In genomic region chr4:133958884-133959283, GRCm38 (mm10) we compare ENCODE assay signal across 19 mouse cellular contexts. TPM values are rescaled to one million over a fixed set of nuclear protein-coding genes. Genes with fewer than 3 reads are reported as not detected.
"Had no signal": no experiment of that assay in that cellular context is flagged by ENCODE, and none has a peak within 500 bp of the region (broad histone marks: within the 10 kb centered on the region; RNA-seq: fewer than 3 reads in every experiment).

No protein-coding gene starts in this region.

- H3K27me3 ChIP-seq: midbrain, embryonic 13.5 days; midbrain, embryonic 15.5 days; neural tube, embryonic 13.5 days; neural tube, embryonic 15.5 days had no signal

- DNase-seq: lung, adult 18-20 months; lung, embryonic 14.5 days; lung, postnatal 10 days; lung, postnatal 4 days; right cerebral cortex, adult 18-20 months; right cerebral cortex, postnatal 25 days; right cerebral cortex, postnatal 4 days; spleen, adult 18-20 months; thymus, adult 18-20 months; thymus, postnatal 14 days; thymus, postnatal 36 days had no signal

- H3K4me2 ChIP-seq: lung, embryonic 14.5 days; midbrain, embryonic 13.5 days; midbrain, embryonic 15.5 days; neural tube, embryonic 13.5 days; neural tube, embryonic 15.5 days had no signal

- H3K27ac ChIP-seq: midbrain, embryonic 10.5 days; midbrain, embryonic 13.5 days; midbrain, embryonic 15.5 days; neural tube, embryonic 13.5 days; neural tube, embryonic 15.5 days had no signal

- H3K9ac ChIP-seq: lung, embryonic 14.5 days; midbrain, embryonic 13.5 days; midbrain, embryonic 15.5 days; neural tube, embryonic 13.5 days; neural tube, embryonic 15.5 days had no signal

- H3K4me3 ChIP-seq: midbrain, embryonic 10.5 days; midbrain, embryonic 13.5 days; midbrain, embryonic 15.5 days; myocyte; neural tube, embryonic 13.5 days; neural tube, embryonic 15.5 days had no signal

- ATAC-seq: midbrain, embryonic 13.5 days; midbrain, embryonic 15.5 days had no signal

- H3K9me3 ChIP-seq: midbrain, embryonic 10.5 days; midbrain, embryonic 13.5 days; midbrain, embryonic 15.5 days; neural tube, embryonic 13.5 days; neural tube, embryonic 15.5 days had no signal

- H3K4me1 ChIP-seq: midbrain, embryonic 13.5 days; midbrain, embryonic 15.5 days; neural tube, embryonic 13.5 days; neural tube, embryonic 15.5 days had no signal

RNA-seq across cellular contexts. Expression of gene Lin28a, which starts 59.8 kb away (rescaled TPM):
- polyA plus RNA-seq: lung, embryonic 14.5 days; lung, embryonic 16.5 days; small intestine, adult 2 months had no signal
